Mouse (Mus musculus) cerebellum, adult 2 months (tissue): ENCODE data around the gene Dnajb13.

ENCODE experiments used
- CTCF ChIP-seq: fragments of 200-500 bp; IDR thresholded peaks from 2 replicates; pipeline ENCODE4 v1.5.1; 2011; ENCODE audit warnings: low read depth, mild to moderate bottlenecking, control low read depth, low read length, moderate library complexity, borderline replicate concordance; ENCODE audit not compliant: insufficient read depth
- POLR2A ChIP-seq: fragments of 200-500 bp; IDR thresholded peaks from 2 replicates; pipeline ENCODE4 v1.6.1; 2011; ENCODE audit warnings: low read length, control low read depth, borderline replicate concordance; ENCODE audit not compliant: insufficient read depth

GRCm38 (mm10) chr7:100544437-100544836 lies 29.7 kb upstream of the Dnajb13 start:
- TF ChIP-seq CTCF (no peak), POLR2A (no peak)
